Mouse (Mus musculus): ENCODE results near the gene Rps6ka3. TPM values are rescaled to one million over a fixed set of nuclear protein-coding genes. Genes with fewer than 3 reads are reported as not detected.

The Rps6ka3 gene
- polyA plus RNA-seq, 1 experiment, result 7.3 TPM

DNA sequence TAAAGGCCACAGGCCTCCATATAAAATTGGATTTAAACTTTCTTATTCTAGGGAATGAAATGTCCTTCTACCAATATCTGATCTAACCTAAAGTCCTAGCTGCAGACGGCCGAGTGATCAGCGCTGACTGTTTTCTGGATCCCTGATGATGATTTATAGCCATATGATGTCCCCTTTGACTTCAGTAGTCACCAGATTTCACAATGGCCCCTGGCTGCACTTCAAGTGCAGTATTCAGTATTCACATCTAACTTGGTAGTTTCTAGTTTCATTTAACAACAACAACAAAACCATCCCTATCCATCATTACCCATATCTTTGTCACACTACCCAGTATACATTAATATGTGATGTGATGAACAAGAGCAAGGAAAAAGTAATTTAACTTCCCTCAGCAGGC, 154.4 kb downstream of the Rps6ka3 start:
- H3K36me3 ChIP-seq (ENCODE audit: control insufficient read depth, insufficient read depth), result no peaks in the 10 kb centered on the region
- H3K79me3 ChIP-seq (ENCODE audit: low read depth), result no peaks in the 10 kb centered on the region
- no peak overlapping the region for H3ac ChIP-seq (ENCODE audit: control insufficient read depth, insufficient read length, low read depth)
- no peaks in the 10 kb centered on the region for H3K27me3 ChIP-seq (ENCODE audit: control insufficient read depth, insufficient read depth, insufficient read length)
- no peaks in the 10 kb centered on the region for H3K79me2 ChIP-seq (ENCODE audit: control insufficient read depth, insufficient read depth)
- TF ChIP-seq FOSL1 (IDR thresholded peaks at IDR 0.05; ENCODE audit: insufficient read depth, low read length, poor library complexity, severe bottlenecking) (no peak), USF1 (IDR thresholded peaks at IDR 0.05; ENCODE audit: low read depth) (no peak), CTCF (IDR thresholded peaks at IDR 0.05; ENCODE audit: control insufficient read depth, insufficient read depth, insufficient read length) (no peak), CEBPB (IDR thresholded peaks at IDR 0.05; ENCODE audit: low read depth) (no peak), MAX (IDR thresholded peaks at IDR 0.05) (no peak), MYOG (IDR thresholded peaks at IDR 0.05; ENCODE audit: control insufficient read depth, extremely low read depth, insufficient read length) (no peak), MYOD1 (IDR thresholded peaks at IDR 0.05; ENCODE audit: control insufficient read depth, insufficient read length, low read depth) (no peak)
- H3K4me3 ChIP-seq (ENCODE audit: insufficient read depth, poor library complexity, severe bottlenecking), result no peak overlapping the region

DNA sequence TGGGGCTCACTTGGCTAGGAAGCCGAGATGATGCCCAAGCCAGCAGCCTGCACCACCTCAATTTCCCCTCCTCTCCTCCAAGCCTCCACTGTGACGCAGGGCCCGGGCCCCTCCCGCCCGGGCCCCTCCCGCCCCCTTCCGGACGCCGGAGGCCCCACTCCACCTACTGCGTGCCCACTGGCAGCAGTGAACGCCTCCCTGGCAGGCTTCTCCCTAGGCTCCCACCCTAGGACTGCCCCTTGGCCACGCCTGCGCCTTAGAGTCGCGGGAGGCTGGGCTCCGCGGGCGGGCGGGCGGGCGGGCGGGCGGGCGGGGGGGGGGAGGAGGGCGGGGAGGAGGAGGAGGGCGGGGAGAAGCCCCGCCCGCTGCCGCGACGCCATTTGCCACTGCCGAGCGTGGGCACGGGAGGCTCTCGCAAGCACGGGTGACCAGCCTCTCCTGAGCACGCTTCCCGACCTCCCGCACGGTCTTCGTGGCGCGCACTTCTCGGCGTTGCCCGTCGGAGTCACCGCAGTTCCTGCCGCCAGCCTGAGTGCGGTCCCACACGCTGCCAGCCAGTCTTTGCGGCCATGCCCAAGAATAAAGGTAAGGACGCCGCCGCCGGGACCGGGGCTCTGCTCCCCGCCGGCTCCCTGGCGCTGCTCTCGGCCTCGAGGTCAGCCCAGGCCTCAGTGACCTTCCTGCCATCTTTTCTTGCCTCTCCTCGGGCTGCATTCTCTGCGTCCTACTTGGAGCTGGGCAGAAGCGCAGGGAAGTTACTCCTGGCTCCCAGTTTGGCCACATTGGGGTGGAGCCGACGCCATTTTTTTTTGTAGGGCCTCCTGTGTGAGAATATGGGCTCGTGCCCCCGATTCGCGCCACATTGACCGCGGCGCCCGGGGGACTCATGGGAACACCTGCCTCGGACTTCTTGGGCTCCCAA, 162.0 kb downstream of the Rps6ka3 start, which contains the start of gene Eif1ax:
Gene Eif1ax, plus strand, starts transcription at position 348 of the 922 bp plus-strand sequence.
- H3K79me2 ChIP-seq (ENCODE audit: control insufficient read depth, insufficient read depth), result peaks cover 39% of the 10 kb centered on the region
- peaks cover 37% of the 10 kb centered on the region for H3K79me3 ChIP-seq (ENCODE audit: low read depth)
- no peaks in the 10 kb centered on the region for H3K27me3 ChIP-seq (ENCODE audit: control insufficient read depth, insufficient read depth, insufficient read length)
- peak within 1 kb of the TSS; percentile 66 for H3ac ChIP-seq (ENCODE audit: control insufficient read depth, insufficient read length, low read depth)
- TF ChIP-seq USF1 (IDR thresholded peaks at IDR 0.05; ENCODE audit: low read depth), result no peak
- TF ChIP-seq CTCF (IDR thresholded peaks at IDR 0.05; ENCODE audit: control insufficient read depth, insufficient read depth, insufficient read length), result no peak
- TF ChIP-seq MAX (IDR thresholded peaks at IDR 0.05), result no peak
- no peak for TF ChIP-seq FOSL1 (IDR thresholded peaks at IDR 0.05; ENCODE audit: insufficient read depth, low read length, poor library complexity, severe bottlenecking)
- no peak for TF ChIP-seq CEBPB (IDR thresholded peaks at IDR 0.05; ENCODE audit: low read depth)
- no peak for TF ChIP-seq MYOG (IDR thresholded peaks at IDR 0.05; ENCODE audit: control insufficient read depth, extremely low read depth, insufficient read length)
- no peak for TF ChIP-seq MYOD1 (IDR thresholded peaks at IDR 0.05; ENCODE audit: control insufficient read depth, insufficient read length, low read depth)
- H3K4me3 ChIP-seq (ENCODE audit: insufficient read depth, poor library complexity, severe bottlenecking), result peak within 1 kb of the TSS; percentile 42
- H3K36me3 ChIP-seq (ENCODE audit: control insufficient read depth, insufficient read depth), result peaks cover 24% of the 10 kb centered on the region

DNA sequence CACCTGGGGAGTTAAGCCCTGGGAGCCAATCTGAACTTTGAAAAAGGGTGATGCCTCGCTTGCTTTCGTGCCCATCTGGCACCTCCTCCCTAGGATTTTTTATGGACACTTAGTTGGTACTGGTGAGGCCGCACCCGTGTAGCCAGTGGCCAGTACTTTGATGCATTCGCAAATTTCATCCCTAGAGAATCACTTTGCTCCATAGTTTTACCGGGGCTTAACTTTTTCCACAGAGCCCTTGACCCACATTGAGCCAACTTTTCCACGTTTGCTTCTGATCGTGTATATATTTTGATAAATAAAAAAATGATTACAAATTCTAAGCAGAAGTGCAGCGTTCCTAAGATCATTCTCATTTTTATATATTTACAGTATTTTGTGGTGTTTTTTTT, 162.6 kb downstream of the Rps6ka3 start:
- peaks cover 37% of the 10 kb centered on the region for H3K79me3 ChIP-seq (ENCODE audit: low read depth)
- peak overlapping the region; percentile 66 for H3ac ChIP-seq (ENCODE audit: control insufficient read depth, insufficient read length, low read depth)
- peaks cover 39% of the 10 kb centered on the region for H3K79me2 ChIP-seq (ENCODE audit: control insufficient read depth, insufficient read depth)
- H3K36me3 ChIP-seq (ENCODE audit: control insufficient read depth, insufficient read depth), result peaks cover 24% of the 10 kb centered on the region
- peak overlapping the region; percentile 42 for H3K4me3 ChIP-seq (ENCODE audit: insufficient read depth, poor library complexity, severe bottlenecking)
- TF ChIP-seq CTCF (IDR thresholded peaks at IDR 0.05; ENCODE audit: control insufficient read depth, insufficient read depth, insufficient read length), result no peak
- no peak for TF ChIP-seq CEBPB (IDR thresholded peaks at IDR 0.05; ENCODE audit: low read depth)
- TF ChIP-seq MYOD1 (IDR thresholded peaks at IDR 0.05; ENCODE audit: control insufficient read depth, insufficient read length, low read depth), result no peak
- no peaks in the 10 kb centered on the region for H3K27me3 ChIP-seq (ENCODE audit: control insufficient read depth, insufficient read depth, insufficient read length)

DNA sequence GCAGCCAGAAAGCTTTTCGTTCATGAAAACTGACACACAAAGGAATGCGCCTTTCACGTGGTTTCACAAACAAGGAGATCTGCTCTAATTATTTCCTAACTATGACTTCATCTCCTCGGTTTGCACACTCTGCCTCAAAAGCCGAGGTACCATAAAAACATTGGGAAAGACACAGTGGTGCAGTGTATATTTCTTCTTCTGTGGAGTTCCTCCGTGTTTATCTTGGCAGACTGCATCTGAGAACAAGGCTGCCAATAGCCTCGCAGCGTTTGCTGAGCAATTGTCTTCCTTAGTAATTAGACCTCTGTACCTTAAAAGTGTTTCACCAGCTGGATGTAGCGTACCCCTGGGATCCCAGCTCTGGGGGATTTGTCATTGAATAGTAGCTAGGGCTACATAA, 177.0 kb downstream of the Rps6ka3 start:
- no peaks in the 10 kb centered on the region for H3K79me3 ChIP-seq (ENCODE audit: low read depth)
- H3K4me3 ChIP-seq (ENCODE audit: insufficient read depth, poor library complexity, severe bottlenecking), result no peak overlapping the region
- peaks cover 34% of the 10 kb centered on the region for H3K36me3 ChIP-seq (ENCODE audit: control insufficient read depth, insufficient read depth)
- H3ac ChIP-seq (ENCODE audit: control insufficient read depth, insufficient read length, low read depth), result no peak overlapping the region
- no peaks in the 10 kb centered on the region for H3K27me3 ChIP-seq (ENCODE audit: control insufficient read depth, insufficient read depth, insufficient read length)
- H3K79me2 ChIP-seq (ENCODE audit: control insufficient read depth, insufficient read depth), result no peaks in the 10 kb centered on the region
- TF ChIP-seq FOSL1 (IDR thresholded peaks at IDR 0.05; ENCODE audit: insufficient read depth, low read length, poor library complexity, severe bottlenecking) (no peak), MYOD1 (IDR thresholded peaks at IDR 0.05; ENCODE audit: control insufficient read depth, insufficient read length, low read depth) (no peak), CEBPB (IDR thresholded peaks at IDR 0.05; ENCODE audit: low read depth) (no peak), CTCF (IDR thresholded peaks at IDR 0.05; ENCODE audit: control insufficient read depth, insufficient read depth, insufficient read length) (no peak), USF1 (IDR thresholded peaks at IDR 0.05; ENCODE audit: low read depth) (no peak), MAX (IDR thresholded peaks at IDR 0.05) (no peak), MYOG (IDR thresholded peaks at IDR 0.05; ENCODE audit: control insufficient read depth, extremely low read depth, insufficient read length) (no peak)

DNA sequence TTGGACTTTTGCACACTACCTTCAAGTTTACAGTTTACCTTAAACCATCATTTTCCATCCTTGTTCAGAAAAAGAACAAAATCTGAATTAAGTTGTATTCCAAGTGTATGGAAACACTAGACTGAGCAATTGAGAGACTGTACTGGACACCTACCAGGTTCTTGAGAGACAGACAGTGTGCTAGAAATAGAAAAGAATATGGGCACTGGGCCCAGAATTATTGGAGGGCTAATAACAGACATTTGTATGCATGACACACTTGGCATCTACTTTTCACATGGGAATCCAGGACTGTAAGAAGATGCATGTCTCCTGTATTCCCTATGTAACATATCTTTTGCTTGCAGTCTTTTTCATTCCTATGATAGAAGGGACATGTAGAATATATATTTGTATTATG, 178.8 kb downstream of the Rps6ka3 start:
- Histone ChIP-seq H3K27me3 (ENCODE audit: control insufficient read depth, insufficient read depth, insufficient read length) (no peaks in the 10 kb centered on the region), H3ac (ENCODE audit: control insufficient read depth, insufficient read length, low read depth) (no peak overlapping the region), H3K79me3 (ENCODE audit: low read depth) (no peaks in the 10 kb centered on the region), H3K36me3 (ENCODE audit: control insufficient read depth, insufficient read depth) (peaks cover 23% of the 10 kb centered on the region), H3K79me2 (ENCODE audit: control insufficient read depth, insufficient read depth) (no peaks in the 10 kb centered on the region), H3K4me3 (ENCODE audit: insufficient read depth, poor library complexity, severe bottlenecking) (no peak overlapping the region)
- TF ChIP-seq MYOG (IDR thresholded peaks at IDR 0.05; ENCODE audit: control insufficient read depth, extremely low read depth, insufficient read length) (no peak), CTCF (IDR thresholded peaks at IDR 0.05; ENCODE audit: control insufficient read depth, insufficient read depth, insufficient read length) (no peak)

Data from C2C12 (cell line).